Mouse (Mus musculus) kidney, adult 18-20 months (tissue): ENCODE data around the gene Ocm.
"Not testable (repeated sequence)": the region's sequence is repeated elsewhere in the genome, so short reads cannot be mapped to it uniquely, and the experiment has no call there.

Experiments
- DNase-seq: peaks from one replicate; pipeline ENCODE4 v3.0.0; 2021

Gene Ocm

DNA sequence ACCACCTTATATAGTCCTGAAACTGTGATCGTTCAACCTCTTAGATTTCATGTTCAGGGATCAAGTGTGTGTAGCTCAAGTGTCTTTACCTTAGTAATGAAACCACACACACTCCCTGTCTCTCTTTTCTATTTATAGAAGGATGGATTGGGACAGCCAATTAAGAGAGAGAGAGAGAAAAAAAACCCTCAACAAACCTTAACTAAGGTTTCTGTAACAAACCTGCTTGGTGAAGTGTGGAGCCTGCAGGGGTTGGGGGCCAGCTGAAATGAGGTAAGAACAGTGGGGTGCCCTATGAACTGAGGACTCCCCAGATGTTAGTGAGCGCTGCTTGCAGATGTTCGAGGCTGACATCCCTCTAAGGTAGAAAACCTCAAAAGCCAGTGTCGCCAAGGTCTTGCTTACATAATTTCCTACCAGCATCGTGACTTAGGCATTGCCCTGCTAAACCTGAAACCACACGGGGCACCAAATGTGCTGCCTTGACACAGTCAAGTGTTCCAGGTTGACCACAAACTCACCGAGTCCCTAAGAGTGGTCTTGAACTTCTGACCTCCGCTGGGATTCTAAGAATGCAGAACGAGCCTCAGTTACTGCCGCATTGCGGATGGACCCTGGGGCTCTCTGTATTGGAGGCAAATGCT lies at the start of gene Ocm:
Gene Ocm (minus strand): TSS at position 51 of the 644 bp plus-strand sequence.
- DNase-seq, result no peak

DNA sequence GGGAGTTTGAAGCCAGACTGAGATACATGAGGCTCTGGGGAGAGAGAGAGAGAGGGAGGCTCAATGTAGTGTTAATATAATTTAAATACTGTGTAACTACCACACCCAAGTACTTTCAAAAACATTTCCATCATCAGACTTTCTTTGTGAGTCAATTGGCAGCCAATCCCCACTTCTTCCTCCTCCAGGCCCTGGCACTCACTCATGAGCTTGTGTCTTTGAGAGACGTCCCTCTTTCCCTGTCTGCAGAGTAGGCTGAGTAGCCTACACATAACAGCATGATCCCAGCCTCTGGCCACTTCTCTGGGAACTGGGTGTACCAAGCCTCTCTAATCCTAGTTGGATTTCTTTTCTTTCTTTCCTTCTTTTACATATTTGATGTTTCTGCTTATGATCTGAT lies 44.8 kb upstream of the Ocm start:
- DNase-seq, result no peak

DNA sequence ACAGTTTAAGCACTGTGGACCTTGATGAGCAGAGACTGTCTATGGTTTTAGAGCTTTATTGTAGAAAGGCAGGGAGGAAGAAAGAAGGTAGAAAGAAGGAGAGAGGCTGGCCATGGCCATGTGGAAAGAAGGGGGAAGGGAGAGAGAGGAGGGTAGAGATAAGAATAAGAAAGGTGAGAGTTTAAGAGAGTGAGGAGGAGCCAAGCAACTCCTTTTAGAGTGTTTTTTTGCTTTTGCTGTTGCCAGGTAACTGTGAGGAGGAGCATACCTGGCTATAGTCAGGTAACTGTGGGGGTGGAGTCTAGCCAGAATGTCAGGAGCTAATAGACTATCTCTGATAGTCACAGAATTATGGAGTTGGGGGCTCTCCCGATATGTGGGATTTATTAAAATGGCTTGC lies 43.6 kb upstream of the Ocm start:
- no peak for DNase-seq

DNA sequence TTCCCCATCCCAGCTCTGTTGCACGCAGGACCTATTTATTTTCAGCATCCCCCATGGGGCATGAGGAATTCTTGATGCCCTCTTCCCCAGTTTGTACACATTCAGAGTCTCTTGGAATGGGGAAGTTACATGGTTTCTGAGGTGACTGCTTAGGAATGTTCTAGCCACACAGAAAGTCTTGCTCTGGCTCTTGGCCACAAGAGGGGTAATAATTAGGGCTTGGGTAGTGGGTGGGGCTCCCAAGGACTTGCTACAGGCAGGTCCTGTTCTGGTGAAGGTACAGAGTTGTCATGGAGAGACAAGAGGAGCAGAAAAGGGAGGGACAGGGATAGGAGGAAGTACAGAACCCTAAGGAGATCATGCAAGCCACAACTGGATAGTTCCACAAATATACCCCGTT lies 39.6 kb upstream of the Ocm start:
- DNase-seq, result no peak

DNA sequence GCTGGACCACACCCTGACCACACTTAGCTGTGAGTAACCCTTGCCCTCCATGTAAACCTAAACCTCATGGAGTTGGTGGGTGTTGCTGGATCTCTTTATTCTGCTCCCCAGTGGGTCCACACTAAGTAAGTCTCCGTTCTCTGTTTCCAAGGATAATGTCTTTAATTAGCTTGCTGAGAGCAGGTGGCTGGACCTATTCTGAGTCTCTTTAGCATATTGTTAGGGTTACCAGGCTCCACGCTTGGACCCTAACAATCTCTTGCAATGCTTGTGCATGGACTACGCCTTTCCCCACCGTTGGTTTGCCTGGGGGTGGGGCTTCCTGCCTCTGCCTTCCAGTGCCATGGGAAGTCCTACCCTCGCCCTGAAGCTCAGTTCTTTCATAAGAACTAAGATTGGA lies 37.6 kb upstream of the Ocm start:
- no peak for DNase-seq

DNA sequence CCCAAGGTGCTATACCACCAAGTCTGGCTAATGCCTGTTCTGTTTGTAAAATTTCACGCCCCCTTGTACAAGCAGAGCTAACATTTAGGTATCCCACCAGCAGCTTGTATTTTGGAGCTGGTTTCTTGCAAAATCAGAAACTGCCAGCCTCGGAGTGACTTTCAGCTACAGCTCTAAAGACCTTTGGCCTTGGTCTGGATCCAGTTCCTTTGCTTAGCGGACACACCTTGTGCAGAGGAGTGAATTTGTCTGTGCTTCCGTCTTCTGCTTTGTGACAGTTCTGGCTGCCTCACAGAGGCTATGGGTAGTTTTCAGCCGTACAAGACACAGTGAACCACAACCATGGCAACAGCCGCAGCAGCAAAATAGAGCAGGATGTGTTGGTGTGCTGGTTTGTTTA lies 27.9 kb upstream of the Ocm start:
- DNase-seq, result peak; percentile 23

DNA sequence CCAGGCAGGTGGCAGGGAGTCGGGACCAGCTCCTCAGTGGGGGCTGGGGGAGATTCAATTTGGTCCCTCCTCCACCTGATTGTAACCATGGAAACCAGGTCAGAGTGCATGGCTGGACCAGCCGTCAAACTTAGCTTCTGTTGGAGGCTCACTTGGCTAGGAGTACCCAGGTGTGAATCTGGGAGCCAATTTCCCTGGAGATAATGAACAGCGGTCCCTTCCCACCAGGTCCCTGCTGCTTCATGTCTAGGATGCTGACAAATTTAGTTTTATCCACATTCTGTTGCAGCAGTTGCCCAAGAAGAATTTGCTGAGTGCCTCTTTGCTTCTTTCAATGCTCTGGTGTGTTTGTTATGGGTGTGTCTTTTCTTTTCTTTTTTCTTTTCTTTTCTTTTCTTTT lies 27.0 kb upstream of the Ocm start:
- DNase-seq, result no peak

DNA sequence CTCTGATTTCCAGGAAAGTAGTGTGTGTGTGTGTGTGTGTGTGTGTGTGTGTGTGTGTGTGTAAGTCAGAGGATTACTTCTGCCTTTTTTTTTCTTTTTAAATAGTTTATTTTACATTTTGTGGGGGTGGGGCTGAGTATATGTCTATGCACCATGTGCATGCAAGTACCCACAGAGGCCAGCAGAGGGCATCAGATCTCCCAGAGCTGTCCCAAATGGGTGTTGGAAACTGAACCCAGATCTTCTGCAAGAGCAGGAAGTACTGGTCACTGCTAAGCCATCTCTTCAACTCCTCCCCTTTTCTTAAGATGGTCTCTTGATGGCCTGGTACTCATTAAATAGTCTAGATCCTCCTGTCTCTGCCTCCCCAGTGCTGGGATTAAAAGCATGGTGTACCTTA lies 24.8 kb upstream of the Ocm start:
- DNase-seq, result peak; percentile 13

DNA sequence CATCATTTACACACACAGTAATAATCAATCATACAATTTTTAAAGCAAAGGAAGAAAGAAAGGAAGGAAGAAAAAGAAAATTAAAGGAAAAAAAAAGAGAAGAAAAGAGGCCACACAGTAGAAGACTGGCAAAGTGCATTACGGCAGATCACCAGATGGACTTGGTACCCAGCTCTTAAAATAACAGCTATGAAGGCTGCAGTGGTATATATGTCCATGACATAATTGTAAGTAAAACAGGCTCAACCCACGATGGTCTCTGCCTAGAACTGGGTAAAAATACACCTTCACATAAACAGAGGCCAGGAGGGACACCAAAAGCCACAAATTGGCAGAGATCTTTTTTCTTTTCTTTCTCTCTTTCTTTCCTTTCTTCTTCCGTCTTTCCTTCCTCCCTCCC lies 23.4 kb upstream of the Ocm start:
- DNase-seq, result no peak

DNA sequence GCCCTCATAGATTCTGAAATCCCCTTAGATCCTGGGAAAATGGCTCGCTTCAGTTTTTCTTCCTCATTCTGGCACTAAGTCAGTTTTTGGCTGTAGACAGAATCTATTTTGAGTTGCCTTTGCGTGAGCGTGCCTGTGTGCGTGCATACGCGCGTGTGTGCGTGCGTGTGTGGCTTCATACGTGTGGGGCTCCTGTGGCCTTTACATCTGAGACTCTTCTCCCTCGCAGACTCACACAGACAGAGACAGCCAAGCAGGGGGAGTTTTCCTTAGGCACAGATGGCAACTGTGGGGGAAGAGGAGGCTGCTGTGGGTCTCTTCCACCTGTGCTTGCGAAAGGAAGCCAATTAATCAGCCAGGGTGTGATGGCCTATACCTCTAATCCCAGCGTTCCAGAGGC lies 20.9 kb upstream of the Ocm start:
- no peak for DNase-seq

DNA sequence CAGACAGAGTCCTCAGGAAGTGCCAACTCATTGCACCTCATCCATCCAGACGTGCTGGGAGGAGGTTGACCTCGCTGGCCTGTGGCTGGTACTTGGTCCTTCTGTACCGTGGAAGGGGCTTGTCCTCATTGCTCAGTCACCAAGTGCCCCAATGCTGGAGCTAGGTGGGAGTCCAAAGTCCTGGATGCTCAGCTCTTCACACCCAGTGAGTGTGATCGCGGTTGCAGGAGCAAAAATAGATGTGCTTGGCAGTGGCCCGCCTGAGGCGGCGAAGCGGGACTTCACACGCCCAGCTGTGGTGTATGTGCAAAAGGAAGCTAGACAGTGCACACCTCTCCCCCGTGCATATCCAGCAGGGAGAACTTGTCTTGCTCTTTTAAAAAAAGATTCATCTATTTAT lies 16.7 kb upstream of the Ocm start:
- peak; percentile 26 for DNase-seq

DNA sequence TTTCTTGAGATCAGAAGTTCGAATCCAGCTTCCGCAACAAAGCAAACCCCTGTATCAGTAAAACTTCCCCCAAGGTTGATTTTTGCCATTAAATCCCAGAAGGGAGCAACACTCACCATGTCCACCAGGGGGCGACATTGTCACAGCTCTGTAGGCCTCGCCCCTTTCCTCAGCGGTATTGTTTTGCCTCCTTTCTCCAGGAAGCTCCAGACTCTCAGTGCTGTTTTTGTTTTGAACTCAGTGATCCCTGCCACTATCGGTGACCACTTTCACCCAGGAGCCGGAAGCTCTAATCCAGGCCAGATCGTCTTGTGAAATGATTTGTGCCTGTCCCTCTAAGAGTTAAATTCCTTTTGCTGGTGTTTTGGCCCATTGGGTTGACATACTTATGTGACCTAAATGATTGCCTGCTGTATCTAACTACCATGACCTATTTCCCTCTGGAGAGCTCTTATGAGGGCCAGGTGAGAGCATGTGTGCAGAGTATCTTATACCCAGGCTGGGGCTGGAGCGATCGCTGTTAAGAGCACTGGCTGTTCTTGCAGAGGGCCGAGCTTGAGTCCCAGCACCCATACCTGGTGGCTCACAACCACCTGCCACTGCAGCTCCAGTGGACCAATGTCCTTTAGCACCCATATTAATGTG lies 14.4 kb upstream of the Ocm start:
- DNase-seq, result peak; percentile 77

DNA sequence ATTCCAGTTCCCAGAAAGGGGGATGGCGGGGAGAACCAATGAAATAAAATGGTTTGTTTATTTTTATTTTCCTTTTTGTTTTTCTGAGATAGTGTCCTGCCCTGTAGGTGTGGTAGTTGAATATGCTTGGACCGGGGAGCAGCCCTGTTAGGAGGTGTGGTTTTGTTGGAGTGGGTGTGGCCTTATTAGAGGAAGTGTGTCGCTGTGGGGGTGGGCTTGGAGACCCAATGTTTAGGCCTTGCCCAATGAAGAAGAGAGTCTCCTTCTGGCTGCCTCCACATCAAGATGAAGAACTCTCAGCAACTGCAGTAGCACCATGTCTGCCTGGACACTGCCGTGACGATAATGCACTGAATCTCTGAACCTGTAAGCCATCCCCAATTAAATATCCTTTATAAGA lies 13.4 kb upstream of the Ocm start:
- DNase-seq, result no peak

DNA sequence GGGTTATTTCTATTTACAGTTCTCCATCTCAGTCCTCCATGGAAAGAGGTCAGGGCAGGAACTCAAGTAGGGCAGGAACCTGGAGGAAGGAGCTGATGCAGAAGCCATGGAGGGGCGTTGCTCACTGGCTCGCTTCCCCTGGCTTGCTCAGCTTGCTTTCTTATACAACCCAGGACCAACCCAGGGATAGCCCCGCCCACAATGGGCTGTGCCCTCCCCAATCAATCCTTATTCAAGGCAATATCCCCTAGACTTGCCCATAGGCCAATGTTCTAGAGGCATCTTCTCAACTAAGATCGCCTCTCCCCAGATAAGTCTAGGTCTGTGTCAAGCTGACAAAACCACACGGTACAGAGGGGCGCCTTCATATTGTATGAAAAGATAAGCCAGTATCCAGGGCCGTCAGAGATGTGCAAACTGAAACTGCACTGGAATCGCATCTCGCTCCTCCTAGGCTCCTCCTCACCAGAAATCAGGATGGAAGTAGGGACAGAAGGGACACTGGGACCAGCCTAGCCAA lies 12.7 kb upstream of the Ocm start:
- DNase-seq, result no peak

DNA sequence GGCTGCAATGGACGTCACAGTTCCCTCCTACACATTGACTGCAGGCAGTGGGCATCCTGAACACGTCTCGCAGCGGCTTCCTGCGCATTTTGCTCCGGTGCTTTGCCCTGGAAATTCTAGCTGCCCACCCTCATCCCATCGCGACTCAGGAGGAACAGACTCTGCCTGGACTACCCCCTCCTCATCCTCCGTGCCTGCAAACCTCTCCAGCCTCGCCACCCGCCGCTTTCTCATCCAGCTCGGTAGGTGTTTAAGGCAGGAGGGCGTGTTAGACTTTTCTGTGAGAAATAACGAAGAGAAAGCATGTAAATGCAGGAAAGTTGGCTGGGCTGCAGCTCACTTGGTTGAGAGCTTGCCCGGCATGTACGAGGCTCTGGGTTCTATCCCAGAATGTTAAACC lies 10.5 kb upstream of the Ocm start:
- DNase-seq, result no peak

DNA sequence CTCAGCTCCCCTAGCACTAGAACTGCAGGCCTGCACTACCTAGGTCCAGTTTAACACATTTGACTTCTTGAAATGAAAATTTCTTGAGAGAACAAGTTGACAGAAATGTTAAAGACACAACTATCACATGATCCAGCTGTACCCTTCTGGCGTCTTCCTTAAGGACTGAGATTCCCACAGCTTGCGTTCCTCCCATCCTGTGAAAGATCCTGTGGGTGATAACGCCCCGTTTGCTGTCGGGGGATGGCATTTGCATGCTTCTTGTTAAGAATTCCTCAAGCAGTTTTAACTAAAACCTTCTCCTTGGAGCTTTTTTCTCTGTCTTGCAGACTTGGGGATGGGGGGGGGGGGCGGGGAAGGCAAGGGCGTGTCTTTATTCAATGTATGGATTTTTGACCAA lies 8.1 kb upstream of the Ocm start:
- no peak for DNase-seq

DNA sequence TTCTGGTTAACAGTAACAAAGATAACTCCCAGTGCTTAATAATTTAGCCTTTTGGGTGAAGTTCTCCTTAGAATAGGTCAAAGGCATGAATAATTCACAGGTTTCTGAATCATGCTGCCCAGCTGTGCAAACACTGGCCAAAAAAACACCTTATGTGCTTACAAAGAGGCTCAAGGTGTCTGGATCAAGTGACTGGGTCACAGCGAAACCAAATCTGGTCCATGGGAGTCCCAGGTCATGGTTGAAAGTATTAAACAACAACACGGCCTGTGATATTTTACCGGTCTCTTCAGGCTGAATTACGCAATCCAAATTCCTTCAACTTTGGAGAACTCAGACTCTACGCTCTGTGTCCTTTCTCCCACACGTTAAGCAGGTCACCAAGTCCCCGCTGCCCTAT lies 6.0 kb upstream of the Ocm start:
- peak; percentile 23 for DNase-seq

DNA sequence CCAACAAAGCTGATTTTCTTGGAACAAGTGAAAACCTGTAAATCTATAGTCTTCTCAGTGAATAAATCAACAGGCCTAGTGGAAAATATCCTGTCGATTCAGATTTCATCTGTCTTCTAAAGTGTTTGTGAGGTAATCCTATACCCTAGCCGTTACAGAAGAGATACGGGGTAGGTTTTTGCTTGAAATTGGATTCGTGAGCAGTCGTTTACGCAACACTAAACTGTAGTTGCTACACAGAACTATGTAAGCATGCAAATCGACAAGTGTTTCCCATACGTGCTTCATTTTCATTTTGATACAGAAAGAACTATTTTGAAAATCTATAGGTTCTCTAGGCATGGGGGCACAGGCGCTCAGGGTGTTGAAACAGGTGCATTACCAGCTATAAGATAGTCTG lies 10.6 kb downstream of the Ocm start:
- no peak for DNase-seq

DNA sequence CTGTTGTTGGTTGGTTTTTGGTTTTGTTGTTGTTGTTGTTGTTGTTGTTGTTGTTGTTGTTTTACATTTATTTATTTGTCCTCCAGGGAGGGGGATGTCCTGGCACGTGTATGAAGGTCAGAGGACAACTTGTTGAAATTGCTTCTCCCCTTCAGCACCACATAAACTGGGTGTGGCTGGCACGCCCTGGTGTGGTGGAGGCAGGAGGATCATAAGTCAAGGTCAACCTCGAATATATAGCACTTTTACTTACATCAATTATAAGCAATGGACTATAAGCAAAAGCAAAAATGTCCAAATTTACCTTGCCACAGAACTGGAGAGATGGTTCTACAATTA lies 11.2 kb downstream of the Ocm start:
- DNase-seq, result no peak

DNA sequence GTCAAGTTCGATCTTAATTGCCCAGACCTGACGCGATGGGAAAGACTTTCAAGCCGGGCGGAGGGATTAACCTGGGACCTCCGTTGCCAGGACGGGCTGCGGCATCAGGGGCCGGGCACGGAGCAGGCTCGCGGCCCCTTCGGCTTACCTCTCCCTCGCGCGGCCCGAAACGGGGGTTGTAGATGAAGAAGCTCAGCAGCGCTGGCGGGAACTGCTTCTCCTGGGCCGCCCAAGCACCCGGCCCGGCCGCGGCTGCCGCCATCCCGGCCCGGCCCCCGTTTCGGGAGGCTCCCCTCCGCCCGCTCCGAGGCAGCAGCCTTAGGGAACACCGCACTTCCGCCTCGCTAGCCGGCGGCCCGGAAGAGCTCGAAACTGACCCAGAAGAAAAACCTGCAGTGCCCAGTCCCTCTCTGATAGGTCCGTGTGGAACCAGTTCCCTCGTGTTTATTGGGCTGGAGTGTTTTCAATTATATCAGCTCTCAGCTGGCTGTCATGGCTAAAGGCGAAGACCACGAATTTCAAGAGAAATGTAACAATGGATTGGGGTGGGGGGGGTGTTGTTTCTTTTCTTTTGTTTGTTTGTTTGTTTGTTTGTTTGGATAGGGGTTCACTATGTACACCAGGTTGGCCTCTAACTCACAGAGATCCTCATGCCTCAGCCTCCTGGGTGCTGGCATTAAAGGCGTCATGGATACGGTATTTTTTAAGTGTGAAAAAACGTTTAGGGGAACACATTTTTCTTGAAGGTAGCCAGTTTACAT lies 11.7 kb downstream of the Ocm start, which contains the start of gene Ccz1:
Gene Ccz1 (minus strand): TSS at position 327 of the 761 bp plus-strand sequence.
- peak; percentile 80 for DNase-seq

DNA sequence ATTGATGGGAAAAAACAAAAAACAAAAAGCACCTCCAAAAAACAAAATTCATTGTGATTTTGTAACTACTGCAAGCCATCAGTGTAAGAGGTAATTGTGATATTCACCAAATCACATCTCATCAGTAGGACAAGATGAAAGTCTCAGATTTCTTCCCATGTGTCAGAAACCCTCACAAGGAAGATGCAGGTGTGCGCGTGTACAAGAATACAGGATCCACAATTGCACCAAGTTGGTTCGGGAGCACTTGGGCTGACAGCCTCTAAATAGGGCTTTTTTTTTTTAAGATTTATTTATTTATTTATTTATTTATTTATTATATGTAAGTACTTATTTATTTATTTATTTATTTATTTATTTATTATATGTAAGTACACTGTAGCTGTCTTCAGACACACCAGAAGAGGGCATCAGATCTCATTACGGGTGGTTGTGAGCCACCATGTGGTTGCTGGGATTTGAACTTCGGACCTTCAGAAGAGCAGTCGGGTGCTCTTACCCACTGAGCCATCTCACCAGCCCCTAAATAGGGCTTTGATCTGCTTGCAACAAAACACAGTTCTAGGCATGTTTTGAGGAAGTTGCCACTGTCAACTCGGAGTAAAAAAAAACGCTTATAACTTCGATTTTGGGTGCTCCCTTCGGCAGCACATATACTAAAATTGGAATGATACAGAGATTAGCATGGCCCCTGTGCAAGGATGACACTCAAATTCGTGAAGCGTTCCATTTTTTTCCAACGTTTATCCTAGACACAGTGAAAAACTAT lies 12.9 kb downstream of the Ocm start:
- not testable (repeated sequence) for DNase-seq

DNA sequence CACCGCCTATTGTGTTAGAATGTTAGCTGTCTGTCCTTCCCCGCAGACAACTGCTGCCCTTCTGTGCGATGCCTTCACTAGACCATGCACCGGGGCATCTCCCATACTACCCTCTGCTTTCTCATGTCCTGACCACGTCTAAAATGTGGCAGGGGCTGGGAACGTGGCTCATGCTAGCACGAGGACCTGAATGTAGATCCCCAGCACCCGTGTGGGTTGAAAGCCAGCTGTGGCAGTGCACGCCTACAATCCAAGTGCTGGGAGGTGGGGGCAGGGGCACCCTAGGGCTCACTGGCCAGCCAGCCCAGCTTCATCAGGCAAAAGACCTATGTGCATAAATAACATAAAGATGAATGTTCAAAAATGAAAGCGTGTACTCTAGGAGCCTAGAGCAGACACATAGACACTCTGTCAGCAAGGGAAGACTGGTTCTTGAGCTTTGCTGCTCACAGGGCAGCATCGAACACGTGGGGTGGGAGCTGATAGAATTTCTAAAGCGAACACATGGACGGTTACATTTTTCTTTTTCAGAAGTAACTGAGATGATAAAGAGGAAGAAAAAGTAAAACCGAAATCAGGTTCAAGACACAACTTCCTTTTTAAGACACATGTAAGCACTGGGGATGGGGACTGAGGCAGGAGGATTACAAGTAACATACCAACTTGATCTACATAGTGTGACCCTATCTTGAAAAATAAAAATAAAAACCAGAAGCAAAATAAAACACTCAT lies 23.8 kb downstream of the Ocm start:
- DNase-seq, result no peak

DNA sequence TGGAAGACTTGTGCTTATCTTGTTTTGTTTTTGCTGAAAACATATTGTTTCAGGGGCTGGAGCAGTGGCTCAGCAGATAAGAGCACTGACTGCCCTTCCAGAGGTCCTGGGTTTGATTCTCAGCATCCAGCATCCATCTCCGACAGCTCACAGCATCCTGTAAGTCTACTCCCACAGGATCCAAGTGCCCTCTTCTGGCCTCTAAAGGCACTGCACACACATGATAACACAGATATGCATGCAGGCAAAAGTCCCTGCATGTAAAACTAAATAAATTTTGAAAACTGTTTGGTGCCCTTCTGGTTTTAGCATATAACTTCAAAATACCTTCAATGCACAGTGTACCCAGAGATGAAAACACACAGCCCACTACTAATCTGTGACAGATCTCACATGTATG lies 27.1 kb downstream of the Ocm start:
- no peak for DNase-seq
